Mouse (Mus musculus): ENCODE measurements around the gene Ggt1. TPM values are rescaled to one million over a fixed set of nuclear protein-coding genes. Genes with fewer than 3 reads are reported as not detected.
A peak's percentile ranks its signal among the peaks of the same experiment; 100 is the strongest.
"Not testable (repeated sequence)": the region's sequence is repeated elsewhere in the genome, so short reads cannot be mapped to it uniquely, and the experiment has no call there.

Ggt1 gene
- polyA plus RNA-seq, 1 experiment from 2014 or later, result 2.1 TPM

DNA sequence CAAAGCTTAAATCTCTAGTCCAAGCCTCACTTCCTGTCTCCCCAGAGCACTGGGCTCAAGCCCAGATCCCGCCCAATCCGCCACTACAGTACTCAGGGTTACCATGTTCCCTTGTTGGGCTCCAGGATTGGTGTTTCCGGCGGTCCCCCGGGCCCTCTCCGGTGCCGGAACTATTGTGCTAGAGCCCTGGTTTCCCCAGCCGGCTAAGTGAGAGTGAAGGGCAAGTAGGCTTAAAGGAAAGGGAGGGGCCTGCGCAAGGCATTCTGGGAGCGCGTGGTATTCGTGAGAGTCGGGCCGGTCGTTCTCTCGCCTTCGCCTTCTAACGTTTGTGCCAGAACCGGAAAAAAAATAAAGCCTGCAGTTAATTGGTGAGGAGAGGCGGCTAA, 43.7 kb upstream of the Ggt1 start, which contains the start of gene Gucd1:
Gene Gucd1, minus strand, starts transcription at position 215 of the 386 bp plus-strand sequence.
- ChIA-PET CTCF (interaction anchor here (0.9 kb wide), 1 partner anchor 43 kb away, joined by 3 read pairs; the partner anchor contains the start of gene Lrrc75b), POLR2A (interaction anchor here (0.6 to 1.3 kb wide), 4 partner anchors 9 to 20 kb away, joined by 3 to 4 read pairs (median 3); no protein-coding TSS in a partner anchor)
- H3K27me3 ChIP-seq, result no peaks in the 10 kb centered on the region
- ATAC-seq, result peak; percentile 63
- in situ Hi-C loops (cut with MboI; ENCODE audit: low pct_unique_long_range_greater_than_20kb), result no loop called here
- TF ChIP-seq CTCF (IDR thresholded peaks at IDR 0.05), result no peak
- DNase-seq (ENCODE audit: low read depth, low spot score), result peak; percentile 77

- no peak for DNase-seq (ENCODE audit: low read depth, low spot score)
- in situ Hi-C loops (cut with MboI; ENCODE audit: low pct_unique_long_range_greater_than_20kb), result no loop called here
- POLR2A ChIA-PET, result no interaction called here
- CTCF ChIA-PET, result no interaction called here
- no peak for ATAC-seq
- TF ChIP-seq CTCF (IDR thresholded peaks at IDR 0.05), result no peak
- no peaks in the 10 kb centered on the region for H3K27me3 ChIP-seq
Measured at GRCm38 (mm10) chr10:75520581-75520980, 40.8 kb upstream of the Ggt1 start.

- DNase-seq (ENCODE audit: low read depth, low spot score) (no peak), ATAC-seq (no peak)
- CTCF ChIA-PET, result no interaction called here
- no peaks in the 10 kb centered on the region for H3K27me3 ChIP-seq
- TF ChIP-seq CTCF (IDR thresholded peaks at IDR 0.05), result no peak
- in situ Hi-C loops (cut with MboI; ENCODE audit: low pct_unique_long_range_greater_than_20kb), result no loop called here
- POLR2A ChIA-PET, result interaction anchor here (0.6 to 0.9 kb wide), 2 partner anchors 27 to 396 kb away, joined by 3 to 5 read pairs; no protein-coding TSS in a partner anchor
Measured at GRCm38 (mm10) chr10:75521643-75522042, 39.8 kb upstream of the Ggt1 start.

DNA sequence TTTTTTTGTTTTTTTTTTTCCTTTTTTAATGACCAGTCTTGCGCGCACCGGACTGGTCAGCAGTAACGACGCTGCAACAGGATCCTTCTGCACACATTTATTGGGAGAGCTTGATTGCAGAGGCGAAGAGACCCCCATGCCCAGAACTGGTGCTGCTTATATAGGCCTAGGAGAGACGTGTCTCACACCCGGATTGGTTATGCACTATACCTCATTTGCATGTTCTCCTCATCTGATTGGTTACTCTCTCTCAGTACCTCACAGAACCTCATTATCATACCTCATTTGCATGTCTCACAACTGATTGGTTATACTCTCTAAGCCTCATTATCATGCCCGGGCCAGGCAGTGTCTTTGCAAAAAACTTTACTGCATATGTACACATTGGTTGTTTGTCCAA, 36.0 kb upstream of the Ggt1 start:
- DNase-seq (ENCODE audit: low read depth, low spot score); H3K27me3 ChIP-seq; in situ Hi-C loops (cut with MboI; ENCODE audit: low pct_unique_long_range_greater_than_20kb); ATAC-seq; POLR2A ChIA-PET: not testable (repeated sequence)
- CTCF ChIA-PET, result interaction anchor here (1.6 kb wide), 1 partner anchor 16 kb away, joined by 6 read pairs; no protein-coding TSS in a partner anchor

GRCm38 (mm10) chr10:75530322-75530721, 31.1 kb upstream of the Ggt1 start:
- no peak for DNase-seq (ENCODE audit: low read depth, low spot score)
- POLR2A ChIA-PET, result no interaction called here
- no peaks in the 10 kb centered on the region for H3K27me3 ChIP-seq
- CTCF ChIA-PET, result no interaction called here
- in situ Hi-C loops (cut with MboI; ENCODE audit: low pct_unique_long_range_greater_than_20kb), result no loop called here
- no peak for TF ChIP-seq CTCF (IDR thresholded peaks at IDR 0.05)
- ATAC-seq, result no peak

- ChIA-PET CTCF (no interaction called here), POLR2A (no interaction called here)
- in situ Hi-C loops (cut with MboI; ENCODE audit: low pct_unique_long_range_greater_than_20kb), result no loop called here
- H3K27me3 ChIP-seq, result no peaks in the 10 kb centered on the region
- ATAC-seq (no peak), DNase-seq (ENCODE audit: low read depth, low spot score) (no peak)
- no peak for TF ChIP-seq CTCF (IDR thresholded peaks at IDR 0.05)
Measured at GRCm38 (mm10) chr10:75531532-75532090, 29.8 kb upstream of the Ggt1 start.

DNA sequence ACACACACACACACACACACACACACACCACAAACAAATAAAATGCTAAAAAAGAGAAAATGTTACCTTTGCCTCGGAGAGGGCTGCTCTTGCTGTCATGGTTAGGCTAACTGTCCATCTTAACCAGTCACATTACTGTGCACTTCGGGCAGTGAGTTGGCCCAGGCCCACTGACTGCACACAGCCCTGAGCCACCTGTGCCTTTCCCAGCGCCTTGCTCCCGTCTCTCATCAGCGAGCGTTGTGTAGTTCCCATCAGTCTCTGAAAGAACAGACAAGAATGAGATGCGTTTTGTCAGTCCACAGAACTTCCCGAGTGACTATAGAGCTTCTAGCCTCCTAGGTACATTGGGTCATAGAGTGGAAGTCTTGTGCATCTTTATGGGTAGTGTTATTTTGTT, 27.2 kb upstream of the Ggt1 start:
- no peaks in the 10 kb centered on the region for H3K27me3 ChIP-seq
- POLR2A ChIA-PET, result no interaction called here
- no peak for TF ChIP-seq CTCF (IDR thresholded peaks at IDR 0.05)
- ATAC-seq (no peak), DNase-seq (ENCODE audit: low read depth, low spot score) (no peak)
- CTCF ChIA-PET, result interaction anchor here (2.3 kb wide), 1 partner anchor 14 kb away, joined by 4 read pairs; no protein-coding TSS in a partner anchor
- in situ Hi-C loops (cut with MboI; ENCODE audit: low pct_unique_long_range_greater_than_20kb), result no loop called here

GRCm38 (mm10) chr10:75534934-75535333, 26.5 kb upstream of the Ggt1 start:
- ATAC-seq, result no peak
- no peak for TF ChIP-seq CTCF (IDR thresholded peaks at IDR 0.05)
- in situ Hi-C loops (cut with MboI; ENCODE audit: low pct_unique_long_range_greater_than_20kb), result no loop called here
- no peaks in the 10 kb centered on the region for H3K27me3 ChIP-seq
- POLR2A ChIA-PET, result no interaction called here
- CTCF ChIA-PET, result interaction anchor here (2.3 kb wide), 1 partner anchor 13 kb away, joined by 4 read pairs; no protein-coding TSS in a partner anchor
- no peak for DNase-seq (ENCODE audit: low read depth, low spot score)

GRCm38 (mm10) chr10:75535423-75535822, 26.0 kb upstream of the Ggt1 start:
- DNase-seq (ENCODE audit: low read depth, low spot score), result no peak
- CTCF ChIA-PET, result interaction anchor here (2.3 kb wide), 1 partner anchor 13 kb away, joined by 4 read pairs; no protein-coding TSS in a partner anchor
- no peaks in the 10 kb centered on the region for H3K27me3 ChIP-seq
- no peak for ATAC-seq
- TF ChIP-seq CTCF (IDR thresholded peaks at IDR 0.05), result no peak
- in situ Hi-C loops (cut with MboI; ENCODE audit: low pct_unique_long_range_greater_than_20kb), result no loop called here
- POLR2A ChIA-PET, result no interaction called here

- POLR2A ChIA-PET, result no interaction called here
- no peak for TF ChIP-seq CTCF (IDR thresholded peaks at IDR 0.05)
Measured at GRCm38 (mm10) chr10:75536123-75536522, 25.3 kb upstream of the Ggt1 start.

GRCm38 (mm10) chr10:75547901-75548300, 13.5 kb upstream of the Ggt1 start:
- ChIA-PET CTCF (interaction anchor here (0.9 to 1.0 kb wide), 2 partner anchors 9 to 12 kb away, joined by 3 to 4 read pairs; no protein-coding TSS in a partner anchor), POLR2A (interaction anchor here (0.5 kb wide), 1 partner anchor 26 kb away, joined by 3 read pairs; no protein-coding TSS in a partner anchor)
- no peaks in the 10 kb centered on the region for H3K27me3 ChIP-seq
- in situ Hi-C loops (cut with MboI; ENCODE audit: low pct_unique_long_range_greater_than_20kb), result no loop called here
- TF ChIP-seq CTCF (IDR thresholded peaks at IDR 0.05), result no peak
- ATAC-seq (no peak), DNase-seq (ENCODE audit: low read depth, low spot score) (no peak)

More at GRCm38 (mm10) chr10:75536123-75536522, 25.3 kb upstream of the Ggt1 start:
- in situ Hi-C loops (cut with MboI; ENCODE audit: low pct_unique_long_range_greater_than_20kb), result no loop called here
- no peaks in the 10 kb centered on the region for H3K27me3 ChIP-seq
- ATAC-seq (no peak), DNase-seq (ENCODE audit: low read depth, low spot score) (no peak)
- CTCF ChIA-PET, result interaction anchor here (0.7 to 2.3 kb wide), 2 partner anchors 9 to 12 kb away, joined by 4 read pairs; no protein-coding TSS in a partner anchor
